In genomic region chr2:44146124-44146981, GRCm38 (mm10) we compare ENCODE assay signal across 14 mouse cellular contexts.
DNase-seq lines count a peak whose midpoint lies in the region; ATAC-seq and TF ChIP-seq lines count a peak whose summit lies in the region.
"Had no signal": no experiment of that assay in that cellular context is flagged by ENCODE, and none has a peak within 500 bp of the region (broad histone marks: within the 10 kb centered on the region; RNA-seq: fewer than 3 reads in every experiment).

No protein-coding gene starts in this region.

- H3K4me1 ChIP-seq in intestine, embryonic 14.5 days (replicated peaks; ENCODE audit: control insufficient read depth, insufficient read depth, low read length): peaks cover 11% of the 10 kb centered on the region; the same call in 1 of the 2 replicates
- no peaks in the 10 kb centered on the region for H3K4me1 ChIP-seq in intestine, postnatal 0 days (replicated peaks; ENCODE audit: control insufficient read depth, insufficient read depth, low read length)
- H3K4me1 ChIP-seq in testis, adult 2 months (ENCODE audit: control insufficient read depth, insufficient read depth, low read length): no peaks in the 10 kb centered on the region

- TF ChIP-seq POLR2A in testis, adult 2 months (IDR thresholded peaks at IDR 0.05; ENCODE audit: control insufficient read depth, low read depth, low read length): no peak

- H3K27ac ChIP-seq in intestine, embryonic 14.5 days (ENCODE audit: low read depth): peak overlapping the region; percentile 69
- H3K27ac ChIP-seq in intestine, postnatal 0 days (ENCODE audit: low read depth, low read length): no peak overlapping the region; the same call in 1 of the 2 replicates
- H3K27ac ChIP-seq in testis, adult 2 months (ENCODE audit: control insufficient read depth, insufficient read depth, low read depth, low read length): peak overlapping the region; percentile 12; the same call in 1 of the 2 replicates
- H3K27ac ChIP-seq: hindbrain, postnatal 0 days had no signal

- no peaks in the 10 kb centered on the region for H3K27me3 ChIP-seq in intestine, embryonic 14.5 days (replicated peaks; ENCODE audit: control insufficient read depth, insufficient read depth, low read length)
- no peaks in the 10 kb centered on the region for H3K27me3 ChIP-seq in intestine, postnatal 0 days (replicated peaks; ENCODE audit: control insufficient read depth, insufficient read depth, low read length)
- no peaks in the 10 kb centered on the region for H3K27me3 ChIP-seq in testis, adult 2 months (ENCODE audit: control insufficient read depth, insufficient read depth, low read length)

- no peak for TF ChIP-seq CTCF in intestine, postnatal 0 days (IDR thresholded peaks at IDR 0.05; ENCODE audit: low read depth)
- no peak for TF ChIP-seq CTCF in testis, adult 2 months (IDR thresholded peaks at IDR 0.05; ENCODE audit: control insufficient read depth, insufficient read depth, insufficient replicate concordance, low read depth, low read length)

- no peak overlapping the region for H3K4me2 ChIP-seq in intestine, embryonic 14.5 days (ENCODE audit: low read length)
- no peak overlapping the region for H3K4me2 ChIP-seq in intestine, postnatal 0 days (replicated peaks; ENCODE audit: low read depth)

- DNase-seq in intestine, embryonic 14.5 days (ENCODE audit: low spot score): no peak
- no peak for DNase-seq in testis, postnatal 10 days (ENCODE audit: low spot score)
- DNase-seq in lung, postnatal 10 days: peak; percentile 56
- no peak for DNase-seq in thymus, postnatal 4 days
- DNase-seq in adrenal gland, postnatal 36 days: no peak
- DNase-seq in T-cell, adult 2 months (ENCODE audit: low spot score): no peak
- DNase-seq: cerebellum, adult 2 months; heart, postnatal 14 days; left cerebral cortex, postnatal 4 days had no signal

- no peak overlapping the region for H3K9ac ChIP-seq in intestine, embryonic 14.5 days (ENCODE audit: low read length)
- no peak overlapping the region for H3K9ac ChIP-seq in intestine, postnatal 0 days (ENCODE audit: low read depth, low read length)

- no peaks in the 10 kb centered on the region for H3K9me3 ChIP-seq in intestine, embryonic 14.5 days (ENCODE audit: control insufficient read depth, low read length)
- H3K9me3 ChIP-seq in intestine, postnatal 0 days (ENCODE audit: control insufficient read depth): no peaks in the 10 kb centered on the region
- H3K9me3 ChIP-seq: G1E had no signal

- no peak for ATAC-seq in intestine, embryonic 14.5 days (replicated peaks; ENCODE audit: low FRiP score, low TSS enrichment, low read depth)
- no peak for ATAC-seq in intestine, postnatal 0 days
- ATAC-seq: hindbrain, postnatal 0 days had no signal

- no peaks in the 10 kb centered on the region for H3K36me3 ChIP-seq in intestine, embryonic 14.5 days (ENCODE audit: control insufficient read depth, insufficient read depth, low read length)
- H3K36me3 ChIP-seq in intestine, postnatal 0 days (ENCODE audit: control insufficient read depth, insufficient read depth): no peaks in the 10 kb centered on the region
- H3K36me3 ChIP-seq in testis, adult 2 months (ENCODE audit: control insufficient read depth, insufficient read depth, low read length): no peaks in the 10 kb centered on the region
- H3K36me3 ChIP-seq: G1E had no signal

- WGBS in intestine, embryonic 14.5 days: 50% methylated on average over 7 of the region's 7 CpGs
- 64% methylated on average over 7 of the region's 7 CpGs for WGBS in intestine, postnatal 0 days

- H3K4me3 ChIP-seq in intestine, embryonic 14.5 days (ENCODE audit: low read depth, low read length): no peak overlapping the region
- H3K4me3 ChIP-seq in intestine, postnatal 0 days (ENCODE audit: low read depth, low read length): no peak overlapping the region
- no peak overlapping the region for H3K4me3 ChIP-seq in testis, adult 2 months (ENCODE audit: control insufficient read depth, low read depth, low read length)
- H3K4me3 ChIP-seq: erythroblast, embryonic 14.5 days had no signal
